9 mouse cellular contexts compared by ENCODE assay signal in genomic region chr7:29162750-29163525, GRCm38 (mm10). TPM values are rescaled to one million over a fixed set of nuclear protein-coding genes. Genes with fewer than 3 reads are reported as not detected.
DNase-seq lines count a peak whose midpoint lies in the region; ATAC-seq lines count a peak whose summit lies in the region.
"Had no signal": no experiment of that assay in that cellular context is flagged by ENCODE, and none has a peak within 500 bp of the region (broad histone marks: within the 10 kb centered on the region; RNA-seq: fewer than 3 reads in every experiment).

No protein-coding gene starts in this region.

- WGBS in lung, embryonic 15.5 days, result 15% methylated on average over 9 of the region's 9 CpGs

- H3K9me3 ChIP-seq in lung, embryonic 15.5 days, result no peaks in the 10 kb centered on the region

- no peak overlapping the region for H3K4me3 ChIP-seq in lung, embryonic 15.5 days
- H3K4me3 ChIP-seq: erythroblast, embryonic 14.5 days had no signal

- H3K4me1 ChIP-seq in lung, embryonic 15.5 days, result peaks cover 17% of the 10 kb centered on the region

- 0 out of 2 replicates have a peak overlapping the region, but pooled peaks have one; percentile 11 for H3K27ac ChIP-seq in lung, embryonic 15.5 days

- peak overlapping the region; percentile 6; the same call in 1 of the 2 replicates for H3K4me2 ChIP-seq in lung, embryonic 15.5 days

- peak; percentile 97 for ATAC-seq in common myeloid progenitor, adult 5-6 weeks (replicated peaks; ENCODE audit: low read depth, poor library complexity, severe bottlenecking)
- ATAC-seq in lung, embryonic 15.5 days (ENCODE audit: borderline replicate concordance, extremely low read depth, low FRiP score, low TSS enrichment), result peak; percentile 50; the same call in 1 of the 2 replicates

- DNase-seq in adrenal gland, postnatal 14 days, result peak; percentile 57
- no peak for DNase-seq in adrenal gland, adult (ENCODE audit: inconsistent age in 2 of 2, low spot score in 1 of 2)
- DNase-seq in kidney, adult 8-10 months, result peak; percentile 76 to 77
- DNase-seq in urinary bladder, postnatal 25 days (ENCODE audit: low spot score), result peak; percentile 15
- no peak for DNase-seq in spleen, postnatal 4 days (ENCODE audit: low spot score in 2 of 2)
- no peak for DNase-seq in left cerebral cortex, adult 9 months (ENCODE audit: low spot score in 2 of 2)

- no peaks in the 10 kb centered on the region for H3K36me3 ChIP-seq in lung, embryonic 15.5 days

- H3K27me3 ChIP-seq in lung, embryonic 15.5 days, result peaks cover 32% of the 10 kb centered on the region

- no peak overlapping the region for H3K9ac ChIP-seq in lung, embryonic 15.5 days

RNA-seq across cellular contexts. Expression of gene Fam98c, which starts 6.9 kb away (rescaled TPM):
- 8.0 and 15.8 TPM in 2 replicates for total RNA-seq in adrenal gland, postnatal 14 days (2021)
- total RNA-seq in common myeloid progenitor, adult 5-6 weeks (2017), result 23.2 and 28.2 TPM in 2 replicates
- 17.7 and 19.3 TPM in 2 replicates for polyA plus RNA-seq in lung, embryonic 15.5 days (2015; fragmentation: Nextera tagmentation; extraction: Ambion mirVana)

RNA-seq across cellular contexts. Expression of gene Ggn, which starts 7.1 kb away (rescaled TPM):
- total RNA-seq in adrenal gland, postnatal 14 days (2021), result 1.1 and 1.2 TPM in 2 replicates
- 0.92 and 1.6 TPM in 2 replicates for total RNA-seq in common myeloid progenitor, adult 5-6 weeks (2017)
- 0.34 and 0.74 TPM in 2 replicates for polyA plus RNA-seq in lung, embryonic 15.5 days (2015; fragmentation: Nextera tagmentation; extraction: Ambion mirVana)

RNA-seq across cellular contexts. Expression of gene Spred3, which starts 7.3 kb away (rescaled TPM):
- total RNA-seq in adrenal gland, postnatal 14 days (2021), result 6.6 and 6.9 TPM in 2 replicates
- total RNA-seq in common myeloid progenitor, adult 5-6 weeks (2017), result 1.2 and 3.8 TPM in 2 replicates
- 1.4 and 2.3 TPM in 2 replicates for polyA plus RNA-seq in lung, embryonic 15.5 days (2015; fragmentation: Nextera tagmentation; extraction: Ambion mirVana)

RNA-seq across cellular contexts. Expression of gene Psmd8, which starts 17.6 kb away (rescaled TPM):
- 212 and 215 TPM in 2 replicates for total RNA-seq in adrenal gland, postnatal 14 days (2021)
- total RNA-seq in common myeloid progenitor, adult 5-6 weeks (2017), result 130 and 171 TPM in 2 replicates
- 267 and 270 TPM in 2 replicates for polyA plus RNA-seq in lung, embryonic 15.5 days (2015; fragmentation: Nextera tagmentation; extraction: Ambion mirVana)

RNA-seq across cellular contexts. Expression of gene Rasgrp4, which starts 28.3 kb away (rescaled TPM):
- 1.8 and 2.2 TPM in 2 replicates for total RNA-seq in adrenal gland, postnatal 14 days (2021)
- 0.41 and 0.63 TPM in 2 replicates for total RNA-seq in common myeloid progenitor, adult 5-6 weeks (2017)
- 1.1 and 1.7 TPM in 2 replicates for polyA plus RNA-seq in lung, embryonic 15.5 days (2015; fragmentation: Nextera tagmentation; extraction: Ambion mirVana)

Comparison
In these comparisons a context has a peak if more than half of its experiments do, and no peak if none do; other contexts are left out.
1. DNase-seq: peak in adrenal gland, postnatal 14 days (single experiment), kidney, adult 8-10 months (2 of 2) and urinary bladder, postnatal 25 days (single experiment); none in adrenal gland, adult (0 of 2), spleen, postnatal 4 days (0 of 2) and left cerebral cortex, adult 9 months (0 of 2).